Mouse (Mus musculus): ENCODE results near the gene Tpsb2. TPM values are rescaled to one million over a fixed set of nuclear protein-coding genes. Genes with fewer than 3 reads are reported as not detected.

Tpsb2 gene
- not detected for total RNA-seq (2023)

GRCm38 (mm10) chr17:25366005-25366404, at the start of gene Tpsb2:
Gene Tpsb2, plus strand, starts transcription at chr17:25366305.

GRCm38 (mm10) chr17:25318354-25318753, 47.8 kb upstream of the Tpsb2 start, which contains the start of gene Prss29:
Gene Prss29, plus strand, starts transcription at chr17:25318654.

DNA sequence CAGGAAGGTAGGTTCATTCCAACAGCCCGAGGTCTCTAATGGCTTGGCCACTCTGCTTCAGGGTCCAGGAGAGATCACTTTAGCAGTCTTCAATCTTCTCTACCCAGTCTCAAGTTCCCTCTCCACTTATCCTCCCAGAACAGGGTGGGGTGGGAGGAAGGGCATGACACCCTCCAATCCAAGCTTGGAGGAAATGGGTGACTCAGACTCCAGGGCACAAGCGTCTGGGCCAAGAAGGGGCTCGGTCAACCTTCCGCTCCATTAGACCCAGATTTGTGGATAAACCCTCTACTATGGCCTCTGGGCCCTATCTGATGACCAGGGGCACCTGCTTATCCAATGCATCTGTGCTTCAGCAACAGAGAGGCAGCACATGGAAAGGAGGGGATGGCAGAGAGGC, 20.6 kb upstream of the Tpsb2 start, which contains the start of gene Tpsab1:
TSS of gene Tpsab1 (minus strand) at position 101 of the 400 bp plus-strand sequence.

DNA sequence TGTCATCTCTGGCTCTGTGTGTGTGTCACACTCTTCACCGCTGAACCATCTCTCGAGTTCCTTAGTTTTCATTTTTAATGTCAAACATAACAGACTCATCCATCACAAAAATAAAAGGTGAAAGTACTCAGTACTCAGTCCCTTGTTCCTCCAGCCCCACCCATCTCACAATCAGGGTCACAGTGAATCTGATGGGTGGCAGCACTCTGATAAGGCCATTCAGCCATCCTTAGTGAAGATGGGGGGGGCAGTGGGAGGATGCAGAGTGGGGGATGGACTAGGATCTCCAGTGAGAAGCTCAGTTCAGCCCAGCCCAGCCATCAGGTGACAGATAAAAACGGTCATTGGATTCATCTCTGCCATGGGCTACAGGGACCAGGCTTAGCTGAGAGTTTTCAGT, 2.9 kb downstream of the Tpsb2 start, which contains the start of gene Tpsg1:
TSS of gene Tpsg1 (plus strand) at position 301 of the 400 bp plus-strand sequence.

Other genes starting within 250 kb of the Tpsb2 start
- not detected for gene Ptx4, start 245.5 kb upstream of the Tpsb2 start, total RNA-seq (2023)
- 10 to 100 TPM; 27.5 to 31.4 TPM for gene Clcn7, start 232.9 kb upstream of the Tpsb2 start, total RNA-seq (2023)
- under 1 TPM in 1 of 2 experiments, not detected in 1; 0.22 TPM for gene Ccdc154, start 203.8 kb upstream of the Tpsb2 start, total RNA-seq (2023)
- gene Gm38655, start 190.8 kb upstream of the Tpsb2 start, total RNA-seq (2023): not detected
- 1 to 10 TPM; 5.6 to 6.3 TPM for gene BC003965, start 181.8 kb upstream of the Tpsb2 start, total RNA-seq (2023)
- 10 to 100 TPM; 15.9 to 21.7 TPM for gene Unkl, start 177.9 kb upstream of the Tpsb2 start, total RNA-seq (2023)
- gene Gnptg, start 126.2 kb upstream of the Tpsb2 start, total RNA-seq (2023): 10 to 100 TPM; 13.4 to 15.4 TPM
- 1 to 10 TPM; 7.6 to 7.7 TPM for gene Tsr3, start 126.1 kb upstream of the Tpsb2 start, total RNA-seq (2023)
- 1 to 10 TPM; 5.4 to 8.2 TPM for gene Baiap3, start 109.9 kb upstream of the Tpsb2 start, total RNA-seq (2023)
- 100 to 1,000 TPM; 193 to 202 TPM for gene Ube2i, start 91.7 kb upstream of the Tpsb2 start, total RNA-seq (2023)
- gene Prss34, start 67.9 kb upstream of the Tpsb2 start, total RNA-seq (2023): 100 to 1,000 TPM; 125 to 158 TPM
- gene Prss28, start 57.7 kb upstream of the Tpsb2 start, total RNA-seq (2023): not detected
- not detected for gene Prss29, start 47.7 kb upstream of the Tpsb2 start, total RNA-seq (2023)
- not detected for gene Tpsab1, start 20.7 kb upstream of the Tpsb2 start, total RNA-seq (2023)
- gene Tpsg1, start 3.0 kb downstream of the Tpsb2 start, total RNA-seq (2023): not detected
- 1 to 10 TPM in 1 of 2 experiments, under 1 TPM in 1; 0.39 to 1.5 TPM for gene Cacna1h, start 67.5 kb downstream of the Tpsb2 start, total RNA-seq (2023)
- not detected for gene Tekt4, start 88.3 kb downstream of the Tpsb2 start, total RNA-seq (2023)
- not detected for gene Sstr5, start 131.0 kb downstream of the Tpsb2 start, total RNA-seq (2023)
- not detected for gene Sox8, start 204.4 kb downstream of the Tpsb2 start, total RNA-seq (2023)
- 10 to 100 TPM; 13.6 to 14.3 TPM for gene Lmf1, start 212.8 kb downstream of the Tpsb2 start, total RNA-seq (2023)

Data from neutrophil, adult 83 days (primary cell).